Mouse (Mus musculus) ES-Bruce4 (cell line): ENCODE data around the gene Myo1e. TPM values are rescaled to one million over a fixed set of nuclear protein-coding genes. Genes with fewer than 3 reads are reported as not detected.

ENCODE experiments used
- H3K27ac ChIP-seq: 2 replicates; pipeline ENCODE4 v1.5.1; 2012; ENCODE audit warnings: low read length, inconsistent platforms; ENCODE audit not compliant: insufficient read depth
- H3K27me3 ChIP-seq: 2 replicates; pipeline ENCODE4 v1.6.1; 2012; ENCODE audit warnings: mild to moderate bottlenecking, low read length, inconsistent platforms; ENCODE audit not compliant: control insufficient read depth, poor library complexity, insufficient read depth, severe bottlenecking
- H3K36me3 ChIP-seq: 2 replicates; pipeline ENCODE4 v1.6.1; 2012; ENCODE audit warnings: inconsistent platforms, mild to moderate bottlenecking, low read length, moderate library complexity; ENCODE audit not compliant: control insufficient read depth, poor library complexity, insufficient read depth, severe bottlenecking
- H3K4me1 ChIP-seq: one replicate; pipeline ENCODE4 v1.8.1; 2011; ENCODE audit warnings: low read length; ENCODE audit not compliant: control insufficient read depth, insufficient read depth
- H3K4me3 ChIP-seq: 2 replicates; pipeline ENCODE4 v1.5.1; 2011; ENCODE audit warnings: low read depth, mild to moderate bottlenecking, low read length
- H3K9ac ChIP-seq: 2 replicates; pipeline ENCODE4 v1.6.1; 2012; ENCODE audit warnings: low read depth, mild to moderate bottlenecking, inconsistent platforms; ENCODE audit not compliant: poor library complexity, severe bottlenecking
- H3K9me3 ChIP-seq: replicated peaks from 2 replicates; pipeline ENCODE4 v1.6.1; 2012; ENCODE audit warnings: mild to moderate bottlenecking, low read length, inconsistent platforms; ENCODE audit not compliant: control insufficient read depth, poor library complexity, insufficient read depth, severe bottlenecking
- CTCF ChIP-seq: IDR thresholded peaks from one replicate; pipeline ENCODE4 v1.8.1; 2011; ENCODE audit warnings: low read depth, low read length
- EP300 ChIP-seq: IDR thresholded peaks from 2 replicates; pipeline ENCODE4 v1.6.1; 2011; ENCODE audit warnings: low read depth, low read length; ENCODE audit not compliant: insufficient read depth
- POLR2A ChIP-seq: IDR thresholded peaks from one replicate; pipeline ENCODE4 v1.8.1; 2011; ENCODE audit warnings: low read length; ENCODE audit not compliant: insufficient read depth
- polyA plus RNA-seq: library from polyadenylated mRNA; stranded (reverse); fragments of >200 nt; gene quantifications from 2 replicates; pipeline ENCODE4 v1.2.4, GENCODE M21; 2011; ENCODE audit warnings: low read depth; ENCODE audit not compliant: missing spikeins, insufficient read depth, insufficient read length

Myo1e gene
- polyA plus RNA-seq, 1 experiment = 51.6 TPM

GRCm38 (mm10) chr9:70181719-70182118 is 25.4 kb upstream of the Myo1e start:
- TF ChIP-seq POLR2A (no peak), EP300 (no peak), CTCF (no peak)

GRCm38 (mm10) chr9:70182639-70183038 is 24.5 kb upstream of the Myo1e start:
- Histone ChIP-seq H3K4me3 (no peak overlapping the region), H3K36me3 (no peaks in the 10 kb centered on the region), H3K27ac (no peak overlapping the region), H3K27me3 (no peaks in the 10 kb centered on the region), H3K9me3 (no peaks in the 10 kb centered on the region), H3K9ac (no peak overlapping the region), H3K4me1 (peaks cover 2% of the 10 kb centered on the region)
- TF ChIP-seq EP300 (no peak), POLR2A (no peak), CTCF (no peak)

More at GRCm38 (mm10) chr9:70181719-70182118, 25.4 kb upstream of the Myo1e start:
- Histone ChIP-seq H3K36me3 (no peaks in the 10 kb centered on the region), H3K27me3 (no peaks in the 10 kb centered on the region), H3K4me3 (no peak overlapping the region), H3K4me1 (peaks cover 2% of the 10 kb centered on the region), H3K27ac (no peak overlapping the region), H3K9ac (no peak overlapping the region), H3K9me3 (no peaks in the 10 kb centered on the region)

GRCm38 (mm10) chr9:70192336-70192735 is 14.8 kb upstream of the Myo1e start:
- Histone ChIP-seq H3K27ac (no peak overlapping the region), H3K9ac (no peak overlapping the region), H3K4me3 (no peak overlapping the region), H3K4me1 (no peaks in the 10 kb centered on the region), H3K27me3 (no peaks in the 10 kb centered on the region), H3K36me3 (0 out of 2 replicates have a peak, but pooled peaks cover 2% of the 10 kb centered on the region), H3K9me3 (no peaks in the 10 kb centered on the region)
- TF ChIP-seq CTCF (no peak), EP300 (no peak), POLR2A (no peak)

GRCm38 (mm10) chr9:70194622-70195021 is 12.5 kb upstream of the Myo1e start:
- peak; percentile 51 for TF ChIP-seq CTCF
- peak; percentile 54 for TF ChIP-seq POLR2A
- TF ChIP-seq EP300 = peak; percentile 94
- H3K9me3 ChIP-seq = no peaks in the 10 kb centered on the region
- H3K4me1 ChIP-seq = no peaks in the 10 kb centered on the region
- no peaks in the 10 kb centered on the region for H3K27me3 ChIP-seq
- H3K9ac ChIP-seq = peak overlapping the region; percentile 31; the same call in 1 of the 2 replicates
- 0 out of 2 replicates have a peak, but pooled peaks cover 2% of the 10 kb centered on the region for H3K36me3 ChIP-seq
- peak overlapping the region; percentile 61; the same call in 1 of the 2 replicates for H3K4me3 ChIP-seq
- peak overlapping the region; percentile 86 for H3K27ac ChIP-seq

GRCm38 (mm10) chr9:70196956-70197659 is 10.0 kb upstream of the Myo1e start:
- Histone ChIP-seq H3K9me3 (no peaks in the 10 kb centered on the region), H3K4me3 (peak overlapping the region; percentile 74), H3K27me3 (no peaks in the 10 kb centered on the region), H3K27ac (peak overlapping the region; percentile 73), H3K36me3 (0 out of 2 replicates have a peak, but pooled peaks cover 2% of the 10 kb centered on the region), H3K4me1 (no peaks in the 10 kb centered on the region), H3K9ac (peak overlapping the region; percentile 72)
- TF ChIP-seq EP300 = no peak
- TF ChIP-seq CTCF = no peak
- TF ChIP-seq POLR2A = no peak

- Histone ChIP-seq H3K9ac (no peak overlapping the region), H3K27ac (no peak overlapping the region), H3K9me3 (no peaks in the 10 kb centered on the region), H3K4me1 (no peaks in the 10 kb centered on the region), H3K27me3 (no peaks in the 10 kb centered on the region), H3K36me3 (0 out of 2 replicates have a peak, but pooled peaks cover 2% of the 10 kb centered on the region), H3K4me3 (no peak overlapping the region)
- TF ChIP-seq POLR2A (no peak), EP300 (no peak), CTCF (no peak)
Measured at GRCm38 (mm10) chr9:70197992-70198391, 9.2 kb upstream of the Myo1e start.
